Mouse (Mus musculus): Measurements from ENCODE around the gene Poc1b. TPM values are rescaled to one million over a fixed set of nuclear protein-coding genes. Genes with fewer than 3 reads are reported as not detected.

The Poc1b gene
- total and polyA plus RNA-seq, 2 experiments from 2014 or later: 12.0 to 12.4 TPM

DNA sequence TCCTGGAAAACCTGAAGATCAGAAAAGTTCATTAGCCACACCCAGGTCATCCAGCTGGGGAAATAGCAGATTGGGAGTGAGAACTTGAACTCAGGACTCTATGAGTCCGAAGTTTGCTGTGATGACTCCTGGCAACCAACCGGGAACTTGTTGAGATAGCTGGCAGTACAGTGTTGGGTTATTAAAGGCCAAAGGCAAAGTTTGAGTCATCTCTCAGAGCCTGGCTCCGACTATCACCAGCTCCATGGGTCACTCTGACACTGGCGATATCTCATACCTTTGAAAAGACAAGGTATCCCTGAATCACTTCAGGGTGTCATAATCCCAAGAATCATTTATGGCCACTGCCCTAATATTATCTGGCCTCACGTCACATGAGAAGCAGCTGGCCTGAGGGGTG, 119.9 kb downstream of the Poc1b start:
- H3K4me3 ChIP-seq (ENCODE audit: low read depth, low read length): no peak overlapping the region
- no peak for TF ChIP-seq CTCF (IDR thresholded peaks at IDR 0.05; ENCODE audit: low read depth)
- no peaks in the 10 kb centered on the region for H3K27me3 ChIP-seq (ENCODE audit: insufficient read depth, low read length)
- H3K9me3 ChIP-seq (ENCODE audit: low read length): no peaks in the 10 kb centered on the region
- WGBS: 94% methylated on average over 5 of the region's 5 CpGs
- H3K4me1 ChIP-seq (ENCODE audit: insufficient read depth): peaks cover 8% of the 10 kb centered on the region; the same call in 1 of the 2 replicates
- no peak overlapping the region for H3K4me2 ChIP-seq (ENCODE audit: low read depth)
- DNase-seq: no peak
- no peak for ATAC-seq
- no peak overlapping the region for H3K9ac ChIP-seq
- no peak overlapping the region for H3K27ac ChIP-seq (ENCODE audit: low read depth, low read length)
- no peaks in the 10 kb centered on the region for H3K36me3 ChIP-seq (ENCODE audit: insufficient read depth)

DNA sequence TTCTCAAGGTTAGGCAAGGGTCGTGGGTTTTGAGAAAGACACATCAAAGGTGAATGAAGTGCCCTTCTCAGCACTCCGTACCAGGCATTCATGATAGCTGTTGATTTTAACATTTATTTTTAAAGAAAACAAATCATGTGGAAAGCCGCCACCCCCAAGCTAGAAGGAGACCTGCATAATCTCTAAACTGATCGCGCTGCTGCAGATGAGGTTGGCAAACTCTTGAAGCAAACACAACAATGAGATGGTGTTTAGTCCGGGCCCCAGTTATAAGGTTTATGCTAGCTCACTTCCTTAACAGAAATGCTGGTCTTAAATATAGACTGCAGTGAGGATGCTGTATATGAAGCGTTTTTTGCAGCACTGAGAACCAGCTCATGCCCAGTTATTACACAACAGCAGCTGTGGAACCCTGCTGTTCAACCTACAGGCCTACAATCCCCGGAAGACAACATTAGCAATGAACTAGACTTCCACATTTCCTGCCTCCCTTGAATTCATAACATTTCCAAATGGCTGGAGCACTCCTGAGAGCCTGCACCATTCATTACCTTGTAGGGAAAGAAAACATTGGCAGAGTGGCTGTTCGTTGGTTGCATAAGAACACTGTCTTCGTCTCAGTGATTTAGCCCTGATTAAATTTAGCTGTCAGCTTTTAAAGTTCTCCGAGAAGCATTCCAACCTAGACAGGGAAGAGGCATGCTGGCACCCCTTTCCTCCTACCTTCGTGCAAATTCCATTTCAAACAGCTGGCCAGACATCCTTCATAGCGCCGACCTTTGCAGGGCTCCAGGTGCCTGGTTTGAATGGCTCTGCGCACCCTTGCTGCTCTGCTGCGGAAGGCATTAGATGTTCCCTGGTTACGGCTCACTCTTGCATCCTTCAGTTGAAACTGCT, 121.4 kb downstream of the Poc1b start:
- TF ChIP-seq CTCF (IDR thresholded peaks at IDR 0.05; ENCODE audit: low read depth): no peak
- H3K4me3 ChIP-seq (ENCODE audit: low read depth, low read length): no peak overlapping the region
- H3K27ac ChIP-seq (ENCODE audit: low read depth, low read length): no peak overlapping the region
- H3K27me3 ChIP-seq (ENCODE audit: insufficient read depth, low read length): no peaks in the 10 kb centered on the region
- H3K9ac ChIP-seq: no peak overlapping the region
- H3K9me3 ChIP-seq (ENCODE audit: low read length): no peaks in the 10 kb centered on the region
- ATAC-seq: peak; percentile 29; the same call in 1 of the 2 replicates
- DNase-seq: peak; percentile 38
- H3K4me1 ChIP-seq (ENCODE audit: insufficient read depth): peaks cover 8% of the 10 kb centered on the region; the same call in 1 of the 2 replicates
- WGBS: 28% methylated on average over 17 of the region's 17 CpGs
- H3K36me3 ChIP-seq (ENCODE audit: insufficient read depth): no peaks in the 10 kb centered on the region
- no peak overlapping the region for H3K4me2 ChIP-seq (ENCODE audit: low read depth)

DNA sequence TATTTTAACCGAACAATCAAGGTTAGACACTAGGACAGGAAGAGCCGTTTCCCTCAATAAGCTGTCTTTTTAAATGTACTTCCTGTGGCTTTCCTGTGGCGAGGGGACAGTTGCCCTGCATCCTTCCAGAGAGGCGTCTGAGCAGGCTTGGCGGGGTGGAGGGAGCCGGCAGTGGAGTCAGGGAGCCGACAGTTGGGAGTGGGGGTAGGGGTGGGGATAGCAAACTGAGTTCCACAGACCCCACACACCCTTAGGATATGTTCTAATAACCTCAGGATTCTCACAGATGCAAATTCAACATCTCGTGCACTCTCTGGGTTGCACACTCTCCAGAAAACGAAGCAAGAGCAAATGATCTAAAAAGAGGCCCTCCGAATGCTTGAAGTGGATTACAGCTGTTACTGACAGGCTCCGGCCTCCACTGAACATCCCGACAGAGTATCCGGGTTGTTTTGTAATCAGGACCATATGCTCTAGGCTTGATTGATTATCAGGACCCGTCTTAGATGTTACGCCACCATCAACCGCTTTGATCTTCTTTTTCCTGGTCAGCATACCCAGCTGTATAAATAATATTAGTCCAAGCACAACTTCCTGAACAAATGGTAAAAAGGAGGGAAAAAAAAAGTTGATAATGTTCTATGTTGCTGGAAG, 122.3 kb downstream of the Poc1b start:
- WGBS: 32% methylated on average over 16 of the region's 16 CpGs
- Histone ChIP-seq H3K9me3 (ENCODE audit: low read length) (no peaks in the 10 kb centered on the region), H3K9ac (no peak overlapping the region), H3K36me3 (ENCODE audit: insufficient read depth) (no peaks in the 10 kb centered on the region), H3K27ac (ENCODE audit: low read depth, low read length) (no peak overlapping the region), H3K27me3 (ENCODE audit: insufficient read depth, low read length) (no peaks in the 10 kb centered on the region), H3K4me2 (ENCODE audit: low read depth) (no peak overlapping the region), H3K4me1 (ENCODE audit: insufficient read depth) (peaks cover 8% of the 10 kb centered on the region; the same call in 1 of the 2 replicates), H3K4me3 (ENCODE audit: low read depth, low read length) (no peak overlapping the region)
- ATAC-seq (no peak), DNase-seq (no peak)
- no peak for TF ChIP-seq CTCF (IDR thresholded peaks at IDR 0.05; ENCODE audit: low read depth)

GRCm38 (mm10) chr10:99232518-99233227, 125.8 kb downstream of the Poc1b start:
- no peaks in the 10 kb centered on the region for H3K36me3 ChIP-seq (ENCODE audit: insufficient read depth)
- H3K9ac ChIP-seq: no peak overlapping the region
- no peaks in the 10 kb centered on the region for H3K9me3 ChIP-seq (ENCODE audit: low read length)
- no peaks in the 10 kb centered on the region for H3K27me3 ChIP-seq (ENCODE audit: insufficient read depth, low read length)
- H3K27ac ChIP-seq (ENCODE audit: low read depth, low read length): no peak overlapping the region
- H3K4me3 ChIP-seq (ENCODE audit: low read depth, low read length): no peak overlapping the region
- ATAC-seq (no peak), DNase-seq (no peak)
- peaks cover 8% of the 10 kb centered on the region; the same call in 1 of the 2 replicates for H3K4me1 ChIP-seq (ENCODE audit: insufficient read depth)
- no peak overlapping the region for H3K4me2 ChIP-seq (ENCODE audit: low read depth)
- no peak for TF ChIP-seq CTCF (IDR thresholded peaks at IDR 0.05; ENCODE audit: low read depth)
- 79% methylated on average over 7 of the region's 7 CpGs for WGBS

- no peaks in the 10 kb centered on the region for H3K4me1 ChIP-seq (ENCODE audit: insufficient read depth)
- H3K9me3 ChIP-seq (ENCODE audit: low read length): no peaks in the 10 kb centered on the region
- H3K27ac ChIP-seq (ENCODE audit: low read depth, low read length): no peak overlapping the region
- no peak overlapping the region for H3K9ac ChIP-seq
- no peaks in the 10 kb centered on the region for H3K36me3 ChIP-seq (ENCODE audit: insufficient read depth)
- no peak overlapping the region for H3K4me2 ChIP-seq (ENCODE audit: low read depth)
- H3K4me3 ChIP-seq (ENCODE audit: low read depth, low read length): no peak overlapping the region
- ATAC-seq (no peak), DNase-seq (no peak)
- WGBS: 93% methylated on average over 8 of the region's 8 CpGs
- TF ChIP-seq CTCF (IDR thresholded peaks at IDR 0.05; ENCODE audit: low read depth): no peak
- no peaks in the 10 kb centered on the region for H3K27me3 ChIP-seq (ENCODE audit: insufficient read depth, low read length)
These were observed 127.5 kb downstream of the Poc1b start for GRCm38 (mm10) chr10:99234336-99234735.

DNA sequence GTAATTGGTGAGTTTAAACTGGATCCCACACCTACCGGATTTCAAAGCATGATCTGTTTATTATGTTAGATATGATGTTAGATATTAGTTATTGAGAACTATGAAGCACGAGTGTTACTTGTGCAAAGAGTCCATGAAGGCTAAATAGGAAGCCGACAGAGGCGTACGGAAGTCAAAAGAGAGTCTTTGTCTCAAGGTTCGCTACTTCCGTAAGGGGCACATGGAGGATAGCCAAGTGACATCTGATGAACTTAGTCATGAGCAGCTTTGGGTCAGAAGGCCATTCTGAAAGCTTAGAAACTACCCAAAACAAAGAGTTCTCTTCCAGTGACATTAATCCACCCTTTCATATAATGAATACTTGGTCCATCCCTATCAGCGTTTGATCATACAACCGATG, 128.2 kb downstream of the Poc1b start:
- H3K4me1 ChIP-seq (ENCODE audit: insufficient read depth): no peaks in the 10 kb centered on the region
- no peak overlapping the region for H3K9ac ChIP-seq
- H3K4me2 ChIP-seq (ENCODE audit: low read depth): no peak overlapping the region
- ATAC-seq: no peak
- no peak for DNase-seq
- H3K9me3 ChIP-seq (ENCODE audit: low read length): no peaks in the 10 kb centered on the region
- no peaks in the 10 kb centered on the region for H3K27me3 ChIP-seq (ENCODE audit: insufficient read depth, low read length)
- no peak overlapping the region for H3K4me3 ChIP-seq (ENCODE audit: low read depth, low read length)
- TF ChIP-seq CTCF (IDR thresholded peaks at IDR 0.05; ENCODE audit: low read depth): no peak
- 91% methylated on average over 9 of the region's 9 CpGs for WGBS
- no peaks in the 10 kb centered on the region for H3K36me3 ChIP-seq (ENCODE audit: insufficient read depth)
- no peak overlapping the region for H3K27ac ChIP-seq (ENCODE audit: low read depth, low read length)
